In the genomic region with DNA sequence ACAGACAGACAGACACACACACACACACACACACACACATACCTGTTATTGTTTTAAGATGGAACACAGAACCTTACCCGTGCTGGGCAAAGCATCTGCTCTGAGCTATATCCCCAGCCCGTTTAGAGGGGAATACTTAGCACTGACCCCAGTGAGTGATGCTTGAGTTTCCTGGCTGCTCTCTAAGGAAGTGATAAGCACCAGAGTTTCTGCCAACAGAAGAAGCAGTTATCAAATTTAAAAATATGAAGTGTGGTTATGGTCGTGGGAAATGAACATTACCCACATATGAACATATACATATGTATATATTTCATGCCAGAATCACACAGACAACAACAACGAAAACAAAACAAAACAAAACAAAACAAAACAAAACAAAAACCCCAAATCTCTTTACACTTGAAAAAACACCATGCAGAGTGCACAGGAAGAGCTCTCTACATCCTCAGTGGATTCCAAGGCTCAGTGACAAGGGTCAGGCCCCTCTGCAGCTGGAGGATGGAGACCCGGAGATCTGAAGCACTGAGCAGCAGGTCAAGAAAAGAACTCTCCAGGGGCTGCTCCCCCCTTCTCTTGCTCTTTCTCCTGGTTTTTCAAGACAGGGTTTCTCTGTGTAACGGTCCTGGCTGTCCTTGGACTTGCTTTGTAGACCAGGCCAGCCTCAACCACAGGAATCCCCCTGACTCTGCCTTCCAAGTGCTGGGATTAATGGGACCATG, we compare ENCODE assay signal across 30 mouse cellular contexts. TPM values are rescaled to one million over a fixed set of nuclear protein-coding genes. Genes with fewer than 3 reads are reported as not detected.
DNase-seq lines count a peak whose midpoint lies in the region; ATAC-seq lines count a peak whose summit lies in the region.
"Had no signal": no experiment of that assay in that cellular context is flagged by ENCODE, and none has a peak within 500 bp of the region (broad histone marks: within the 10 kb centered on the region; RNA-seq: fewer than 3 reads in every experiment).

No protein-coding gene starts in this region.

- peak; percentile 93 for DNase-seq in heart, adult 11 months
- DNase-seq in heart, postnatal 10 days = no peak
- DNase-seq in kidney, postnatal 10 days = peak; percentile 57
- DNase-seq in kidney, adult 18-20 months = no peak
- DNase-seq: adrenal gland, postnatal 25 days; cerebellum, adult 11-12 months; cerebellum, adult 9-11 months; gastrocnemius, adult 2 months; gastrocnemius, postnatal 36 days; heart, postnatal 36 days; layer of hippocampus, postnatal 36 days; left cerebral cortex, postnatal 4 days; right cerebral cortex, adult 18-20 months; spleen, adult 18-20 months; thymus, postnatal 14 days had no signal

- H3K9me3 ChIP-seq in megakaryocyte, embryonic 14.5 days = no peaks in the 10 kb centered on the region
- H3K9me3 ChIP-seq: embryonic facial prominence, embryonic 13.5 days; heart, embryonic 10.5 days had no signal

- H3K4me1 ChIP-seq in megakaryocyte, embryonic 14.5 days = peaks cover 91% of the 10 kb centered on the region
- H3K4me1 ChIP-seq: embryonic facial prominence, embryonic 13.5 days had no signal

- intact Hi-C loops in heart, postnatal 10 days (cut with DNase I) = no loop called here

- peak overlapping the region; percentile 88 for H3K4me3 ChIP-seq in megakaryocyte, embryonic 14.5 days (replicated peaks)
- H3K4me3 ChIP-seq: embryonic facial prominence, embryonic 13.5 days; erythroblast, embryonic 14.5 days; gastrocnemius, adult 2 months; heart, embryonic 10.5 days had no signal

- H3K27me3 ChIP-seq in megakaryocyte, embryonic 14.5 days (replicated peaks) = no peaks in the 10 kb centered on the region
- H3K27me3 ChIP-seq: embryonic facial prominence, embryonic 13.5 days had no signal

- ATAC-seq in megakaryocyte, adult 5-6 weeks (ENCODE audit: poor library complexity, severe bottlenecking) = no peak
- no peak for ATAC-seq in erythroblast, adult 5-6 weeks (replicated peaks; ENCODE audit: low FRiP score, poor library complexity, severe bottlenecking)
- ATAC-seq: forebrain, embryonic 16.5 days; intestine, postnatal 0 days; lung, postnatal 0 days; midbrain, embryonic 16.5 days had no signal

- H3K36me3 ChIP-seq in megakaryocyte, embryonic 14.5 days (replicated peaks; ENCODE audit: low read length) = peaks cover 22% of the 10 kb centered on the region
- H3K36me3 ChIP-seq: embryonic facial prominence, embryonic 13.5 days; heart, embryonic 10.5 days had no signal

RNA-seq across cellular contexts. Expression of a gene that starts 5.1 kb away (rescaled TPM):
- total RNA-seq in heart, postnatal 10 days (2021) = not detected
- polyA plus RNA-seq in megakaryocyte, embryonic 14.5 days (2012; ENCODE audit: insufficient read depth, low replicate concordance) = 0.51 TPM in 1 of 2 replicates, not detected in the other
- total RNA-seq in megakaryocyte, adult 5-6 weeks (2015) = 0.38 and 0.52 TPM in 2 replicates
- total RNA-seq in megakaryocyte, adult 5-6 weeks (2017) = 0.18 and 0.33 TPM in 2 replicates
- total RNA-seq in erythroblast, adult 5-6 weeks (2015; ENCODE audit: low replicate concordance) = not detected in 2 replicates
- 1.3 TPM in 1 of 2 replicates, not detected in the other for total RNA-seq in erythroblast, adult 5-6 weeks (2017; ENCODE audit: low replicate concordance)
- total RNA-seq: adrenal gland, adult 18-20 months; adrenal gland, postnatal 25 days; gastrocnemius, adult 2 months; gastrocnemius, postnatal 36 days; heart, postnatal 36 days had no signal
- polyA plus RNA-seq: erythroblast, embryonic 14.5 days; heart, embryonic 10.5 days; intestine, postnatal 0 days; kidney, embryonic 14.5 days; macrophage; neural tube, embryonic 11.5 days; urinary bladder, adult 2 months had no signal

RNA-seq across cellular contexts. Expression of a gene that starts 21.0 kb away (rescaled TPM):
- 1 to 10 TPM; 9.3 TPM for total RNA-seq in heart, postnatal 10 days (2021)
- 17.2 and 46.5 TPM in 2 replicates for polyA plus RNA-seq in megakaryocyte, embryonic 14.5 days (2012; ENCODE audit: insufficient read depth, low replicate concordance)
- total RNA-seq in megakaryocyte, adult 5-6 weeks (2015) = 3.7 and 6.7 TPM in 2 replicates
- total RNA-seq in megakaryocyte, adult 5-6 weeks (2017) = 15.6 and 21.8 TPM in 2 replicates
- total RNA-seq in erythroblast, adult 5-6 weeks (2015; ENCODE audit: low replicate concordance) = 1.7 and 1.9 TPM in 2 replicates
- 9.1 and 12.3 TPM in 2 replicates for total RNA-seq in erythroblast, adult 5-6 weeks (2017; ENCODE audit: low replicate concordance)

RNA-seq across cellular contexts. Expression of a gene that starts 42.5 kb away (rescaled TPM):
- total RNA-seq in heart, postnatal 10 days (2021) = 1 to 10 TPM; 2.0 to 3.4 TPM
- 111 and 126 TPM in 2 replicates for polyA plus RNA-seq in megakaryocyte, embryonic 14.5 days (2012; ENCODE audit: insufficient read depth, low replicate concordance)
- total RNA-seq in megakaryocyte, adult 5-6 weeks (2015) = 15.5 and 21.6 TPM in 2 replicates
- total RNA-seq in megakaryocyte, adult 5-6 weeks (2017) = 28.8 and 38.7 TPM in 2 replicates
- 24.2 and 30.9 TPM in 2 replicates for total RNA-seq in erythroblast, adult 5-6 weeks (2015; ENCODE audit: low replicate concordance)
- 20.9 and 34.9 TPM in 2 replicates for total RNA-seq in erythroblast, adult 5-6 weeks (2017; ENCODE audit: low replicate concordance)

Comparison
In these comparisons a context has a peak if more than half of its experiments do, and no peak if none do; other contexts are left out.
1. DNase-seq: peak in heart, adult 11 months (single experiment) and kidney, postnatal 10 days (single experiment); none in heart, postnatal 10 days (0 of 2) and kidney, adult 18-20 months (single experiment).